Mouse (Mus musculus) forebrain, embryonic 14.5 days (tissue): ENCODE data around the gene Keap1. TPM values are rescaled to one million over a fixed set of nuclear protein-coding genes. Genes with fewer than 3 reads are reported as not detected.
"Not testable (repeated sequence)": the region's sequence is repeated elsewhere in the genome, so short reads cannot be mapped to it uniquely, and the experiment has no call there.

Experiments used
- ATAC-seq: fragments of 200-750 bp; cut with Nextera tagmentation; 2 replicates; pipeline ENCODE4 v1.8.0; 2017; ENCODE audit warnings: mild to moderate bottlenecking, moderate library complexity
- DNase-seq: peaks from one replicate; pipeline ENCODE4 v3.0.0-alpha.2; 2015; ENCODE audit warnings: low spot score
- H3K27ac ChIP-seq: fragments of 300-500 bp; sonication (generic); 2 replicates; pipeline ENCODE4 v1.5.1; 2014; ENCODE audit warnings: low read depth, mild to moderate bottlenecking, control low read depth, low read length, moderate library complexity
- H3K27me3 ChIP-seq: fragments of 300-500 bp; sonication (generic); replicated peaks from 2 replicates; pipeline ENCODE4 v1.6.1; 2014; ENCODE audit warnings: low read length, control low read depth, mixed read lengths; ENCODE audit not compliant: control insufficient read depth, insufficient read depth
- H3K36me3 ChIP-seq: fragments of 300-500 bp; sonication (generic); 2 replicates; pipeline ENCODE4 v1.6.1; 2014; ENCODE audit warnings: low read length, control low read depth; ENCODE audit not compliant: control insufficient read depth, insufficient read depth
- H3K4me1 ChIP-seq: fragments of 300-500 bp; sonication (generic); 2 replicates; pipeline ENCODE4 v1.6.1; 2014; ENCODE audit warnings: antibody characterized with exemption, low read length, control low read depth; ENCODE audit not compliant: control insufficient read depth, insufficient read depth
- H3K4me2 ChIP-seq: fragments of 300-500 bp; sonication (generic); 2 replicates; pipeline ENCODE4 v1.6.1; 2014; ENCODE audit warnings: mild to moderate bottlenecking, control low read depth, low read length
- H3K4me3 ChIP-seq: fragments of 300-500 bp; sonication (generic); 2 replicates; pipeline ENCODE4 v1.5.1; 2014; ENCODE audit warnings: low read depth, low read length, control low read depth
- H3K9ac ChIP-seq: fragments of 300-500 bp; sonication (generic); 2 replicates; pipeline ENCODE4 v1.6.1; 2014; ENCODE audit warnings: mild to moderate bottlenecking, low read length, control low read depth, moderate library complexity
- H3K9me3 ChIP-seq: fragments of 300-500 bp; sonication (generic); replicated peaks from 2 replicates; pipeline ENCODE4 v1.6.1; 2016; ENCODE audit warnings: low read length, control low read depth, mixed read lengths; ENCODE audit not compliant: control insufficient read depth
- WGBS: fragments of 180-500 bp; shearing (Covaris S2); extraction: QIAGEN DNeasy Blood & Tissue Kit; methylation state at CpG from one replicate; pipeline ENCODE4 v1.1.7; 2014; 5-methylcytosine and 5-hydroxymethylcytosine counted together
- polyA plus RNA-seq: library from polyadenylated mRNA; unstranded; fragments of >200 nt; fragmentation: Nextera tagmentation; extraction: Ambion mirVana; gene quantifications from 2 replicates; pipeline ENCODE4 v1.2.1, GENCODE M21; 2014

Gene Keap1
- polyA plus RNA-seq, 1 experiment from 2014 or later, result 34.7 TPM

DNA sequence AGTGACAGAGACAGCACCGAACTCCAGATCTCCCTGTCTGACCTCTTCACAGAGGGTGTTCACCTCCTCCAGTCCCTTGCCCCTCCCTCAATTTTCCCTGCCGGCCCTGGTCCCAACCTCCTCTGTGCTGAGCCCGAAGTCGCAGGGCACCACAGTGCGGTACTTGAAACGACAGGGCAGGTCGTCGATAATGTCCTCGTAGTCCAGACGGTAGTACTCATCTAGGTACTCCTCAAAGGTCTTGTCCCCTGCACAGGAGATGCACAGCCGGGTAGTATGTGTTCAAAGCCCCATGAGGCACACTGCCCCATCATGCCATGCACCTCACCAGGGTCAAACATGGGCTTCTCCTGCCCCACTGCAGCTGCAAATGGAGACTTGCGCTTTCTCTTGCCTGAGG lies 36.6 kb upstream of the Keap1 start:
- WGBS, result 89% methylated on average over 12 of the region's 12 CpGs
- Histone ChIP-seq H3K27ac (no peak overlapping the region), H3K4me2 (no peak overlapping the region), H3K36me3 (peaks cover 92% of the 10 kb centered on the region), H3K9ac (no peak overlapping the region), H3K27me3 (no peaks in the 10 kb centered on the region), H3K9me3 (no peaks in the 10 kb centered on the region), H3K4me3 (no peak overlapping the region), H3K4me1 (no peaks in the 10 kb centered on the region)
- DNase-seq (no peak), ATAC-seq (no peak)

DNA sequence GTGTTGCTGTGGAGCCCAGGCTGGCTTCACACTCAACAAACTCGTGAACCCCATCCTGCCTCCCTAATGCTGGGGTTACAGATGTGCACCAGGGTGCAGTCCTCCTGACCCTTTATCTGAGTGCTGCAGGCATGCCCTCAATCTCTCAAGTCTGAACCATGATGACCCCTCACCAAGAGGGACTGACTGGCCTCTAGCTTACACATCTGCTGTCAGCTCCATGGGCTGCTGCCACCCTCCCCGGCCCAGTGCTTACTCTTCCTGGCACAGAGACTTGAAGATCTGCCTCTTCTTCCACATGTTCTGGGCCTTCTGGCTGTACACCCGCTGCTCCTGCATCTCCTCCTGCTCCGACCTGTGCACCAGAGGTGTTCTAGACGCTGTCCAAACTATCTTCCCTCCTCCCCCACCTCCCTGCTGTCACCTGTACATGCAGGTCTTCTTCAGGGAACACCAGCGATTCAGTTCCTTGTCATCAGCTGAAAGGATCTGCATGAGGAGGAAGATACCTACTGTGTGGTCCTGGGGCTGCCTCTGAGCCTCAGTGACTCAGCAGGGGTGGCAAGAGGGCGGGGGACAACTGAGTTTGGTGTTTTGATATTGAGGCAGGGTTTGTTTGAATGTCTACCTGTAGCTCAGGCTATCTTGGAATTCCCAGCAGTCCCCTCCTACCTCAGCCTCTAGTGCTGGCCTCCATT lies 36.0 kb upstream of the Keap1 start:
- no peak for ATAC-seq
- 88% methylated on average over 7 of the region's 7 CpGs for WGBS
- Histone ChIP-seq H3K9ac (no peak overlapping the region), H3K9me3 (no peaks in the 10 kb centered on the region), H3K4me3 (no peak overlapping the region), H3K27me3 (no peaks in the 10 kb centered on the region), H3K4me2 (no peak overlapping the region), H3K36me3 (peaks cover 94% of the 10 kb centered on the region), H3K4me1 (no peaks in the 10 kb centered on the region), H3K27ac (no peak overlapping the region)
- no peak for DNase-seq

GRCm38 (mm10) chr9:21274336-21274735 lies 35.2 kb upstream of the Keap1 start:
- Histone ChIP-seq H3K27ac (no peak overlapping the region), H3K9me3 (no peaks in the 10 kb centered on the region), H3K36me3 (peaks cover 92% of the 10 kb centered on the region), H3K4me1 (no peaks in the 10 kb centered on the region), H3K4me2 (no peak overlapping the region), H3K27me3 (no peaks in the 10 kb centered on the region), H3K4me3 (no peak overlapping the region), H3K9ac (no peak overlapping the region)
- ATAC-seq (no peak), DNase-seq (no peak)
- WGBS, result 90% methylated on average over 3 of the region's 3 CpGs

GRCm38 (mm10) chr9:21273520-21274228 lies 34.5 kb upstream of the Keap1 start:
- Histone ChIP-seq H3K9ac (no peak overlapping the region), H3K27ac (no peak overlapping the region), H3K4me1 (no peaks in the 10 kb centered on the region), H3K36me3 (peaks cover 92% of the 10 kb centered on the region), H3K4me2 (no peak overlapping the region), H3K9me3 (no peaks in the 10 kb centered on the region), H3K4me3 (no peak overlapping the region), H3K27me3 (no peaks in the 10 kb centered on the region)
- DNase-seq (no peak), ATAC-seq (no peak)
- WGBS, result 83% methylated on average over 7 of the region's 7 CpGs

GRCm38 (mm10) chr9:21273094-21273493 lies 33.9 kb upstream of the Keap1 start:
- ATAC-seq, result no peak
- Histone ChIP-seq H3K27me3 (no peaks in the 10 kb centered on the region), H3K4me1 (no peaks in the 10 kb centered on the region), H3K4me3 (no peak overlapping the region), H3K27ac (no peak overlapping the region), H3K9ac (no peak overlapping the region), H3K4me2 (no peak overlapping the region), H3K9me3 (no peaks in the 10 kb centered on the region), H3K36me3 (peaks cover 93% of the 10 kb centered on the region)
- WGBS, result 92% methylated on average over 8 of the region's 8 CpGs
- DNase-seq, result no peak

GRCm38 (mm10) chr9:21272391-21272790 lies 33.2 kb upstream of the Keap1 start:
- peaks cover 91% of the 10 kb centered on the region for H3K36me3 ChIP-seq

GRCm38 (mm10) chr9:21269590-21269989 lies 30.4 kb upstream of the Keap1 start:
- not testable (repeated sequence) for H3K4me2 ChIP-seq, H3K9me3 ChIP-seq, H3K4me1 ChIP-seq, H3K27ac ChIP-seq, DNase-seq, H3K9ac ChIP-seq, H3K27me3 ChIP-seq, ATAC-seq, H3K4me3 ChIP-seq
- H3K36me3 ChIP-seq, result peaks cover 76% of the 10 kb centered on the region
- 80% methylated on average over 5 of the region's 5 CpGs for WGBS

More at GRCm38 (mm10) chr9:21272391-21272790, 33.2 kb upstream of the Keap1 start:
- Histone ChIP-seq H3K4me2 (no peak overlapping the region), H3K9ac (no peak overlapping the region), H3K27me3 (no peaks in the 10 kb centered on the region), H3K9me3 (no peaks in the 10 kb centered on the region), H3K4me1 (no peaks in the 10 kb centered on the region), H3K27ac (no peak overlapping the region), H3K4me3 (no peak overlapping the region)
- 92% methylated on average over 9 of the region's 9 CpGs for WGBS
- DNase-seq (no peak), ATAC-seq (no peak)

GRCm38 (mm10) chr9:21268305-21268704 lies 29.1 kb upstream of the Keap1 start:
- DNase-seq (no peak), ATAC-seq (no peak)
- Histone ChIP-seq H3K4me3 (no peak overlapping the region), H3K9me3 (no peaks in the 10 kb centered on the region), H3K27me3 (no peaks in the 10 kb centered on the region), H3K9ac (no peak overlapping the region), H3K27ac (no peak overlapping the region), H3K4me1 (peaks cover 8% of the 10 kb centered on the region), H3K4me2 (no peak overlapping the region), H3K36me3 (peaks cover 63% of the 10 kb centered on the region)
- WGBS, result 92% methylated on average over 16 of the region's 16 CpGs

DNA sequence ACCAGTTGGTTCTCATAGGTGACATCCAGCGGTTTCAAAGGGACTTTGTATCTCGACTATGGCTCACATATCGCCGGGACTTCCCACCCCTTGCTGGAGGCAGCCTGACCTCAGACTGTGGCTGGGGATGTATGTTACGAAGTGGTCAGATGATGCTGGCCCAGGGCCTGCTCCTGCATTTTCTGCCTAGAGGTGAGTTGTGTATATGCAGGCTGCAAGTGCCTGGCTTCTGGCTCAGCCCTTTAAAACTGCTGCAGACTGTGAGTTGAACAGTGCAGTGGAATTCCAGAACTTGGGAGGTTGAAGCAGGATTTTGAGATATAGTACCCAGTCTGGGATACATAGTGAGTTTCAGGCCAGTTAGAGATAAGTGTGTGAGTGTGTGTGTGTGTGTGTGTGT lies 27.7 kb upstream of the Keap1 start:
- WGBS, result 97% methylated on average over 5 of the region's 5 CpGs
- no peak for ATAC-seq
- Histone ChIP-seq H3K27ac (no peak overlapping the region), H3K9me3 (no peaks in the 10 kb centered on the region), H3K36me3 (peaks cover 49% of the 10 kb centered on the region), H3K4me2 (no peak overlapping the region), H3K9ac (no peak overlapping the region), H3K27me3 (no peaks in the 10 kb centered on the region), H3K4me1 (peaks cover 8% of the 10 kb centered on the region), H3K4me3 (no peak overlapping the region)
- DNase-seq, result no peak
